Mouse (Mus musculus) MEL (cell line): ENCODE measurements around the gene Ldlrap1.

Experiments
- CHD1 ChIP-seq: IDR thresholded peaks from 2 replicates; pipeline ENCODE4 v1.6.1; 2012; ENCODE audit warnings: low read depth, mild to moderate bottlenecking, inconsistent platforms, low read length, improper control_type of control experiment
- CHD2 ChIP-seq: IDR thresholded peaks from 2 replicates; pipeline ENCODE4 v1.6.1; 2011; ENCODE audit warnings: low read length, improper control_type of control experiment
- CTCF ChIP-seq, 3 experiments: IDR thresholded peaks in 2 of 3; conservative IDR thresholded peaks in 1 of 3; 2 replicates each; pipeline ENCODE4 v1.5.1; 2011 to 2012; ENCODE audit warnings: low read length in 3 of 3, low read depth in 2 of 3, mild to moderate bottlenecking in 2 of 3, improper control_type of control experiment in 1 of 3, inconsistent platforms in 1 of 3, mixed read lengths in 1 of 3, moderate library complexity in 1 of 3; ENCODE audit not compliant: control insufficient read depth in 1 of 3, insufficient read depth in 1 of 3, poor library complexity in 1 of 3, severe bottlenecking in 1 of 3
- ELF1 ChIP-seq: IDR thresholded peaks from 2 replicates; pipeline ENCODE4 v1.6.1; 2014; ENCODE audit warnings: low read depth, mild to moderate bottlenecking, inconsistent platforms, low read length, improper control_type of control experiment, moderate library complexity
- EP300 ChIP-seq, 2 experiments: IDR thresholded peaks; 2 replicates each; pipeline ENCODE4 v1.6.1; 2011; ENCODE audit warnings: improper control_type of control experiment in 2 of 2, low read length in 2 of 2, low read depth in 1 of 2, mild to moderate bottlenecking in 1 of 2
- GATA1 ChIP-seq: IDR thresholded peaks from 2 replicates; pipeline ENCODE4 v1.6.1; 2011; ENCODE audit warnings: low read depth, low read length, improper control_type of control experiment
- HCFC1 ChIP-seq: IDR thresholded peaks from 2 replicates; pipeline ENCODE4 v1.6.1; 2012; ENCODE audit warnings: low read depth, mild to moderate bottlenecking, inconsistent platforms, low read length, improper control_type of control experiment, moderate library complexity
- MYC ChIP-seq: IDR thresholded peaks from 2 replicates; pipeline ENCODE4 v1.6.1; 2011; ENCODE audit warnings: low read depth, mild to moderate bottlenecking, low read length, improper control_type of control experiment, moderate library complexity
- POLR2A ChIP-seq, 2 experiments: IDR thresholded peaks; 2 replicates each; pipeline ENCODE4 v1.6.1; 2011 to 2012; ENCODE audit warnings: low read length in 2 of 2, mild to moderate bottlenecking in 2 of 2, control low read depth in 1 of 2, improper control_type of control experiment in 1 of 2, low read depth in 1 of 2, moderate library complexity in 1 of 2; ENCODE audit not compliant: control insufficient read depth in 1 of 2, insufficient read depth in 1 of 2, poor library complexity in 1 of 2
- RCOR1 ChIP-seq: IDR thresholded peaks from 2 replicates; pipeline ENCODE4 v1.6.1; 2012; ENCODE audit warnings: low read depth, mild to moderate bottlenecking, inconsistent platforms, low read length, improper control_type of control experiment
- TBP ChIP-seq: IDR thresholded peaks from 2 replicates; pipeline ENCODE4 v1.8.0; 2011; ENCODE audit warnings: low read depth, low read length, improper control_type of control experiment
- TCF12 ChIP-seq: IDR thresholded peaks from 2 replicates; pipeline ENCODE4 v1.6.1; 2014; ENCODE audit warnings: low read depth, mild to moderate bottlenecking, inconsistent platforms, low read length, improper control_type of control experiment, moderate library complexity
- UBTF ChIP-seq: IDR thresholded peaks from 2 replicates; pipeline ENCODE4 v1.6.1; 2012; ENCODE audit warnings: low read depth, mild to moderate bottlenecking, inconsistent platforms, low read length, improper control_type of control experiment, moderate library complexity, borderline replicate concordance; ENCODE audit not compliant: insufficient read depth
- ZC3H11A ChIP-seq: IDR thresholded peaks from 2 replicates; pipeline ENCODE4 v1.6.1; 2012; ENCODE audit warnings: low read depth, mild to moderate bottlenecking, inconsistent platforms, low read length, improper control_type of control experiment

GRCm38 (mm10) chr4:134737365-134737910, 30.4 kb downstream of the Ldlrap1 start:
- TF ChIP-seq CTCF (IDR thresholded peaks at IDR 0.05 in 2 of 3, conservative IDR thresholded peaks at IDR 0.05 in 1 of 3; ENCODE audit: control insufficient read depth in 1 of 3, insufficient read depth in 1 of 3, low read depth in 2 of 3, low read length in 3 of 3, poor library complexity in 1 of 3, severe bottlenecking in 1 of 3) (no peak), CHD1 (no peak), TBP (no peak), TCF12 (no peak), CHD2 (no peak), RCOR1 (no peak), ZC3H11A (no peak), ELF1 (no peak), POLR2A (IDR thresholded peaks at IDR 0.05; ENCODE audit: control insufficient read depth in 1 of 2, insufficient read depth in 1 of 2, low read depth in 1 of 2, low read length in 2 of 2, poor library complexity in 1 of 2) (no peak), HCFC1 (no peak), UBTF (no peak), MYC (no peak), GATA1 (no peak), EP300 (IDR thresholded peaks at IDR 0.05; ENCODE audit: low read depth in 1 of 2, low read length in 2 of 2) (no peak)
